Mouse (Mus musculus) erythroblast, embryonic 14.5 days (primary cell): Measurements from ENCODE around the gene Nrxn2.

Experiments
- GATA1 ChIP-seq: IDR thresholded peaks from 2 replicates; pipeline ENCODE4 v1.6.1; 2012; ENCODE audit warnings: low read length, inconsistent platforms, mixed read lengths
- TAL1 ChIP-seq: IDR thresholded peaks from 3 replicates; pipeline ENCODE4 v1.6.1; 2012; ENCODE audit warnings: low read length, inconsistent platforms, mixed read lengths

DNA sequence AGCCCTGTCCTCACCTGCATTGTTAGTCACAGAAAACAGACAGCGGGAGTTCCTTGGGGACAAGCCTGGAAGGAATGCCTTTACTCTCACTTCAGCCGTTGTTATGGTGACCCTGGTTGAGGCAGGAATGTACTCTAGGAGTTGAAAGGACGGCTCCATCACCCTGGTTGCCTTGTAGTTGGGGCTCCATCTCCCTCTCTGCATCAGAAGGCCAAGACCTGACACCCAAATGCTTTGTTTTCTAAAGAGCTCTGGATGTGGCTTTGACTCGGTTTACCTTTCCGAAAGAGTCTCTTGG is 115.5 kb downstream of the Nrxn2 start:
- TF ChIP-seq GATA1 (no peak), TAL1 (no peak)
